Comparison of ENCODE assay signal across 6 mouse cellular contexts in genomic region chr3:120662521-120662920, GRCm38 (mm10).
"Had no signal": no experiment of that assay in that cellular context is flagged by ENCODE, and none has a peak within 500 bp of the region (broad histone marks: within the 10 kb centered on the region; RNA-seq: fewer than 3 reads in every experiment).

No protein-coding gene starts in this region.

- DNase-seq: kidney, adult 18-20 months; kidney, postnatal 10 days; lung, adult 2 months; lung, postnatal 4 days; midbrain, embryonic 14.5 days; thymus, postnatal 36 days had no signal
